Mouse (Mus musculus) stomach, embryonic 15.5 days (tissue): ENCODE measurements around the gene Hes7. TPM values are rescaled to one million over a fixed set of nuclear protein-coding genes. Genes with fewer than 3 reads are reported as not detected.

Source experiments
- polyA plus RNA-seq: library from polyadenylated mRNA; unstranded; fragments of >200 nt; fragmentation: Nextera tagmentation; extraction: Ambion mirVana; gene quantifications from 2 replicates; pipeline ENCODE4 v1.2.1, GENCODE M21; 2015

The Hes7 gene
- polyA plus RNA-seq, 1 experiment from 2014 or later: 0.76 TPM

Other genes with a start within 250 kb of the Hes7 start
- gene Ndel1, start 248.5 kb upstream of the Hes7 start, polyA plus RNA-seq: 78.7 and 80.4 TPM in 2 replicates
- gene Rnf222, start 231.9 kb upstream of the Hes7 start, polyA plus RNA-seq: 0.22 and 0.64 TPM in 2 replicates
- 1,013 and 1,066 TPM in 2 replicates for gene Rpl26, start 218.8 kb upstream of the Hes7 start, polyA plus RNA-seq
- gene Odf4, start 193.3 kb upstream of the Hes7 start, polyA plus RNA-seq: not detected in 2 replicates
- 8.5 and 8.8 TPM in 2 replicates for gene Arhgef15, start 162.9 kb upstream of the Hes7 start, polyA plus RNA-seq
- 5.1 and 5.3 TPM in 2 replicates for gene Slc25a35, start 152.3 kb upstream of the Hes7 start, polyA plus RNA-seq
- gene Rangrf, start 145.2 kb upstream of the Hes7 start, polyA plus RNA-seq: 55.9 and 63.0 TPM in 2 replicates
- gene Pfas, start 111.9 kb upstream of the Hes7 start, polyA plus RNA-seq: 31.5 and 33.7 TPM in 2 replicates
- 40.3 and 45.5 TPM in 2 replicates for gene Ctc1, start 104.5 kb upstream of the Hes7 start, polyA plus RNA-seq
- gene Aurkb, start 74.8 kb upstream of the Hes7 start, polyA plus RNA-seq: 134 and 146 TPM in 2 replicates
- 10.3 and 10.7 TPM in 2 replicates for gene Borcs6, start 60.7 kb upstream of the Hes7 start, polyA plus RNA-seq
- gene Tmem107, start 49.6 kb upstream of the Hes7 start, polyA plus RNA-seq: 49.6 and 55.0 TPM in 2 replicates
- 68.5 and 84.6 TPM in 2 replicates for gene Vamp2, start 31.9 kb upstream of the Hes7 start, polyA plus RNA-seq
- gene Per1, start 25.2 kb upstream of the Hes7 start, polyA plus RNA-seq: 15.4 and 20.3 TPM in 2 replicates
- 0.37 TPM in 2 replicates for gene 9130213A22Rik, start 2.2 kb downstream of the Hes7 start, polyA plus RNA-seq
- gene Aloxe3, start 5.5 kb downstream of the Hes7 start, polyA plus RNA-seq: 0.27 and 1.2 TPM in 2 replicates
- gene Alox12b, start 36.6 kb downstream of the Hes7 start, polyA plus RNA-seq: 4.2 and 11.5 TPM in 2 replicates
- 0.28 and 0.31 TPM in 2 replicates for gene Alox8, start 77.4 kb downstream of the Hes7 start, polyA plus RNA-seq
- gene Gucy2e, start 116.6 kb downstream of the Hes7 start, polyA plus RNA-seq: 0.04 TPM in 1 of 2 replicates, not detected in the other
- 18.6 and 19.5 TPM in 2 replicates for gene Cntrob, start 203.4 kb downstream of the Hes7 start, polyA plus RNA-seq
- 146 and 157 TPM in 2 replicates for gene Trappc1, start 203.6 kb downstream of the Hes7 start, polyA plus RNA-seq
- 1.3 TPM in 2 replicates for gene Kcnab3, start 205.9 kb downstream of the Hes7 start, polyA plus RNA-seq
- gene Rnf227, start 220.1 kb downstream of the Hes7 start, polyA plus RNA-seq: 12.6 and 12.8 TPM in 2 replicates
- 53.4 and 54.0 TPM in 2 replicates for gene Chd3, start 249.0 kb downstream of the Hes7 start, polyA plus RNA-seq